Mouse (Mus musculus) forebrain, embryonic 14.5 days (tissue): ENCODE results near the gene BC048562. TPM values are rescaled to one million over a fixed set of nuclear protein-coding genes. Genes with fewer than 3 reads are reported as not detected.

Source experiments
- ATAC-seq: fragments of 200-750 bp; cut with Nextera tagmentation; 2 replicates; pipeline ENCODE4 v1.8.0; 2017; ENCODE audit warnings: mild to moderate bottlenecking, moderate library complexity
- DNase-seq: peaks from one replicate; pipeline ENCODE4 v3.0.0-alpha.2; 2015; ENCODE audit warnings: low spot score
- H3K27ac ChIP-seq: fragments of 300-500 bp; sonication (generic); 2 replicates; pipeline ENCODE4 v1.5.1; 2014; ENCODE audit warnings: low read depth, mild to moderate bottlenecking, control low read depth, low read length, moderate library complexity
- H3K27me3 ChIP-seq: fragments of 300-500 bp; sonication (generic); replicated peaks from 2 replicates; pipeline ENCODE4 v1.6.1; 2014; ENCODE audit warnings: low read length, control low read depth, mixed read lengths; ENCODE audit not compliant: control insufficient read depth, insufficient read depth
- H3K36me3 ChIP-seq: fragments of 300-500 bp; sonication (generic); 2 replicates; pipeline ENCODE4 v1.6.1; 2014; ENCODE audit warnings: low read length, control low read depth; ENCODE audit not compliant: control insufficient read depth, insufficient read depth
- H3K4me1 ChIP-seq: fragments of 300-500 bp; sonication (generic); 2 replicates; pipeline ENCODE4 v1.6.1; 2014; ENCODE audit warnings: antibody characterized with exemption, low read length, control low read depth; ENCODE audit not compliant: control insufficient read depth, insufficient read depth
- H3K4me2 ChIP-seq: fragments of 300-500 bp; sonication (generic); 2 replicates; pipeline ENCODE4 v1.6.1; 2014; ENCODE audit warnings: mild to moderate bottlenecking, control low read depth, low read length
- H3K4me3 ChIP-seq: fragments of 300-500 bp; sonication (generic); 2 replicates; pipeline ENCODE4 v1.5.1; 2014; ENCODE audit warnings: low read depth, low read length, control low read depth
- H3K9ac ChIP-seq: fragments of 300-500 bp; sonication (generic); 2 replicates; pipeline ENCODE4 v1.6.1; 2014; ENCODE audit warnings: mild to moderate bottlenecking, low read length, control low read depth, moderate library complexity
- H3K9me3 ChIP-seq: fragments of 300-500 bp; sonication (generic); replicated peaks from 2 replicates; pipeline ENCODE4 v1.6.1; 2016; ENCODE audit warnings: low read length, control low read depth, mixed read lengths; ENCODE audit not compliant: control insufficient read depth
- WGBS: fragments of 180-500 bp; shearing (Covaris S2); extraction: QIAGEN DNeasy Blood & Tissue Kit; methylation state at CpG from one replicate; pipeline ENCODE4 v1.1.7; 2014; 5-methylcytosine and 5-hydroxymethylcytosine counted together
- polyA plus RNA-seq: library from polyadenylated mRNA; unstranded; fragments of >200 nt; fragmentation: Nextera tagmentation; extraction: Ambion mirVana; gene quantifications from 2 replicates; pipeline ENCODE4 v1.2.1, GENCODE M21; 2014

Gene BC048562
- not detected in 2 replicates for polyA plus RNA-seq

DNA sequence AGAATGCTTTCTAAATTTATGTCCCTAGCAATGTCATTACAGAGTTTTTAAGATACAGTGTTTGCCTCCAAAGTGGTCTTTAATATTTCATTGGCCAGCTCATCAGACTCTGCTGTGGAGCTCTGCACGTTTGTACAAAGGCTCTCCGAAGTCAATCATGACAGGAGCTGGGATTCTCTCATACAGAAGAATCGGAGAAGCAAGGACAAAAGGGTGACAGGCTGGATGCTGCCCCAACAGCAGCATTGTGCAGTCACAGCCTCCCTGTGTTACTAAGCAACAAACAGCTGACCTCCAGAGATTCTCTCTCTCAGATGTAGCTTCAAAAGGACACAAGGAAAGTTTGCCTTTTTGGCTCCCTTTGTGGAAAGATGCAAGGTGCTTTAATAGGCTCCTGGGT lies at the start of gene BC048562:
Gene BC048562 (plus strand): TSS at position 301 of the 400 bp plus-strand sequence.
- no peaks in the 10 kb centered on the region for H3K9me3 ChIP-seq
- no peaks in the 10 kb centered on the region for H3K27me3 ChIP-seq
- no peak for DNase-seq
- no peaks in the 10 kb centered on the region for H3K4me1 ChIP-seq
- no peak within 1 kb of the TSS for H3K4me3 ChIP-seq
- no peaks in the 10 kb centered on the region for H3K36me3 ChIP-seq
- H3K4me2 ChIP-seq: no peak within 1 kb of the TSS
- no peak within 1 kb of the TSS for H3K27ac ChIP-seq
- WGBS: 58% methylated on average over 3 of the region's 3 CpGs
- ATAC-seq: no peak
- H3K9ac ChIP-seq: no peak within 1 kb of the TSS

DNA sequence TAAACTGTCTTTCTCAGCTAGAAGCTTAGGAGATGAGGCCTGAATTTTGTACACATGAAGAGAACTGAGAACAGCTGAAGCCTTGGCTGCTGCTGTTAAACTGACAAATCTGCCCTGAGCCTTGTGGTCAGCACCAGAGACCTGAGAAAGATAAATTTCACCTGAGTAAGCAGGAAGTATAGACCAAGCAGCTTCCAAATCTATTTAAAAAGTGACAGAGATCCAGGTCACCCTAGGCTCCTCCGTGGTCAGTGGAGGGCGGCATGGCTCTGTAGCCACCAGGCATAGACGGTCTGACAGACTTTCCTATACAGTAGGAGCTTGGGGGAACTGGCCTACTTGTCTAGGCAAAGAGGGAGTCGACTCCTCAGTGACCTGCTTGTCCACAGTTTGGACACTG lies 49.5 kb upstream of the BC048562 start:
- WGBS: 85% methylated on average over 4 of the region's 4 CpGs
- Histone ChIP-seq H3K9me3 (no peaks in the 10 kb centered on the region), H3K27ac (no peak overlapping the region), H3K9ac (no peak overlapping the region), H3K4me1 (no peaks in the 10 kb centered on the region), H3K27me3 (no peaks in the 10 kb centered on the region), H3K36me3 (peaks cover 97% of the 10 kb centered on the region), H3K4me3 (no peak overlapping the region), H3K4me2 (no peak overlapping the region)
- DNase-seq (no peak), ATAC-seq (no peak)

DNA sequence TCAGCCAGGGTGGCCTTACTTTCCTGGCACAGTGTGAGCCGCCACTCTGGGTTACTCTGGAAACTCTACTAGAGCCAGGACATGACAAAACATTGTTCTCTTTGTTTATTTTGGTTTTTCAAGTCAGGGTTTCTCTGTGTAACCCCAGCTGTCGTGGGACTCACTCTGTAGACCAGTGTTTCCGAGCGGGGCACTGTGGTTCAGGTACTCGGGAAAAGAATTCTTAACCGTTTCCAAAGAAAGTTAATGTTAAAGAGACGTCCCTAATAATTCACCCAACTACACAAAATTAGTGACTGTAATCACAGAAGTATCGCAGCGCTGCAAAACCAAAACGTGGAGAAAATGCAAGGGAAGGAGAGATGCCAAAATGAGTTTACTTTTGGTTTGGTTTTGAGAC lies 47.7 kb upstream of the BC048562 start:
- Histone ChIP-seq H3K4me1 (no peaks in the 10 kb centered on the region), H3K9me3 (no peaks in the 10 kb centered on the region), H3K36me3 (peaks cover 97% of the 10 kb centered on the region), H3K4me3 (no peak overlapping the region), H3K27me3 (no peaks in the 10 kb centered on the region), H3K4me2 (no peak overlapping the region), H3K27ac (no peak overlapping the region), H3K9ac (no peak overlapping the region)
- DNase-seq (no peak), ATAC-seq (no peak)
- 85% methylated on average over 10 of the region's 10 CpGs for WGBS

DNA sequence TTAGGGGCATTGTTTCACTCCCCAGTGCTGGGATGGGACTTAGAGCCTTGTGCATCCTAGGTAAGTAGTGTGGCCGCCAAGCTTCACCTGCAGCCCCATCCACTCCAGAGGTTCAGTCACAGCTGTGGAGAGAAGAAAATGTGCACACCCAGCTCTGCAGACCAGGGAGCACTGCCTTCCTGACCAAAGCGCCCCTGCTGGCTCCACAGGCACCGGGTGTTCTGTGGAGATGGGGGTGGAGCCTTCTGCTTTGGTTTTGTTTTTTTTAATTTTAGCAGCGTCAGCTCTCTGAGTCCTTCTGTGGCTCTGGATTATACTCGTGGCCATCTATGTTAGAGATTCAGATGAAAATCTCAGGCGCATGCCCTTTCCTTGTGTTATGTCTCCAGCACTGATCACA lies 47.1 kb upstream of the BC048562 start:
- Histone ChIP-seq H3K27ac (no peak overlapping the region), H3K9ac (no peak overlapping the region), H3K36me3 (peaks cover 97% of the 10 kb centered on the region), H3K4me3 (no peak overlapping the region), H3K27me3 (no peaks in the 10 kb centered on the region), H3K4me2 (no peak overlapping the region), H3K4me1 (no peaks in the 10 kb centered on the region), H3K9me3 (no peaks in the 10 kb centered on the region)
- 88% methylated on average over 6 of the region's 6 CpGs for WGBS
- DNase-seq (no peak), ATAC-seq (no peak)

DNA sequence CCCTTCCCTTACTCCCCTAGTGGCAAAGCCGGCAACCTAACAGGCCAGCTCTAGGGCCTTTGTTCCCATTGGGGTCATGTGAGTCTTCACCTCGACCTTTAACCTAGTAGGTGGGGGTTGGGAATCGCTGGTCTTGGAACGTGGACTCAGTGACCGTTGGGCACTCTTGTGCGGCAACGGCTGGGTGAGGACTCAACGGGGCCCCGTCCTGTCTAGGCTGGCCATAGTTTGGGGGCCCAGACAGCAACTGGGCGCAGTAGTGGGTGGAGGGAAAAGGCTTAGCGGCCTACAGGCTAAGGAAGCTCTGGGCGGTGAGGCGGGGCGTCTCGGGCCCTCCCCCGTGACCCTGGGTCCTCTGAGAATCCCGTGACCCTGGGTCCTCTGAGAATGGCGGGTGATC lies 43.6 kb upstream of the BC048562 start, which contains the start of gene 1700102P08Rik:
Gene 1700102P08Rik (plus strand): TSS at position 130 of the 400 bp plus-strand sequence.
- H3K4me3 ChIP-seq: no peak within 1 kb of the TSS
- peaks cover 68% of the 10 kb centered on the region for H3K36me3 ChIP-seq
- H3K9ac ChIP-seq: no peak within 1 kb of the TSS
- WGBS: 59% methylated on average over 18 of the region's 18 CpGs
- DNase-seq: no peak
- no peaks in the 10 kb centered on the region for H3K4me1 ChIP-seq
- H3K4me2 ChIP-seq: no peak within 1 kb of the TSS
- no peaks in the 10 kb centered on the region for H3K27me3 ChIP-seq
- no peak within 1 kb of the TSS for H3K27ac ChIP-seq
- ATAC-seq: no peak
- H3K9me3 ChIP-seq: no peaks in the 10 kb centered on the region

DNA sequence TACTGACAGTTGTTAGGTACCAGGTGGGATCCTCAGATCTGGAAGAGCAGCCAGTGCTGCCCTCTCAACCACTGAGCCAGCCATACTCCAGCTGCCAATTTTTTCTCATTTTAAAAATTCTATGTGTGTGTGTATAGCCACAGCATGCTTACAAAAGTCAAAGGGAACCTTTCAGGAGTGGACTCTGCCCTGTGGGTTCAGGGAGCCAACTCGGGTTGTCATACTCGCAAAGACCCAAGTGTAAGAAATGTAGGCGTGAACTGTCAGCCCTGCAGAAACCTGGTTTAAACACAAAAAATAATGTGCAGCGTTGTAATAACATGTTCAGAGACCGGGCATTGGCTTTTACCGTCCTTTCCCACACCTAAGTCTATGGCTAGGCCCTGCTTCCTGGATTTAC lies 42.1 kb upstream of the BC048562 start:
- H3K4me1 ChIP-seq: no peaks in the 10 kb centered on the region
- ATAC-seq: no peak
- no peaks in the 10 kb centered on the region for H3K9me3 ChIP-seq
- no peak overlapping the region for H3K4me3 ChIP-seq
- 94% methylated on average over 6 of the region's 6 CpGs for WGBS
- no peak overlapping the region for H3K4me2 ChIP-seq
- DNase-seq: no peak
- no peak overlapping the region for H3K27ac ChIP-seq
- no peaks in the 10 kb centered on the region for H3K27me3 ChIP-seq
- H3K36me3 ChIP-seq: peaks cover 53% of the 10 kb centered on the region
- H3K9ac ChIP-seq: no peak overlapping the region

DNA sequence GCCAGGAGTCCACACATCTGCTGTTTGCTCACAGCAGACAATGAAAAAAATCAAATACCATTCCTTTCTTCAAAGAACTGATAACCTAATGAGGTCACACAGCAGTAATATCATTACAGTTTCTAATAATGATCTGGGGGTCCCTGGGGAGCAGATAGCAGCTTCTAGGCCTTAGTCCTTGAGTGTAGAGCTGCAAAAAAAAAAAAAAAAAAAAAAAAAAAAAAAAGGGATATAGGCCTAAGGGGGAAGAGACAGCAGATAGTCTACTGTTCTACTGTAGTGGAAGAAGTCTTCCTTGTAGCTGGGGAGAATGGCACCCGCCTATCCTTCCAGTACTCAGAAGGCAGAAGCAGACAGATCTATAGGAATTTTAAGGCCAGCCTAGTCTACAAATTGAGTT lies 40.9 kb upstream of the BC048562 start:
- no peak overlapping the region for H3K9ac ChIP-seq
- H3K36me3 ChIP-seq: peaks cover 42% of the 10 kb centered on the region
- H3K4me1 ChIP-seq: no peaks in the 10 kb centered on the region
- DNase-seq (no peak), ATAC-seq (no peak)
- no peak overlapping the region for H3K4me3 ChIP-seq
- 100% methylated on average over 1 of the region's 1 CpGs for WGBS
- no peak overlapping the region for H3K27ac ChIP-seq
- no peaks in the 10 kb centered on the region for H3K9me3 ChIP-seq
- no peak overlapping the region for H3K4me2 ChIP-seq
- H3K27me3 ChIP-seq: no peaks in the 10 kb centered on the region

DNA sequence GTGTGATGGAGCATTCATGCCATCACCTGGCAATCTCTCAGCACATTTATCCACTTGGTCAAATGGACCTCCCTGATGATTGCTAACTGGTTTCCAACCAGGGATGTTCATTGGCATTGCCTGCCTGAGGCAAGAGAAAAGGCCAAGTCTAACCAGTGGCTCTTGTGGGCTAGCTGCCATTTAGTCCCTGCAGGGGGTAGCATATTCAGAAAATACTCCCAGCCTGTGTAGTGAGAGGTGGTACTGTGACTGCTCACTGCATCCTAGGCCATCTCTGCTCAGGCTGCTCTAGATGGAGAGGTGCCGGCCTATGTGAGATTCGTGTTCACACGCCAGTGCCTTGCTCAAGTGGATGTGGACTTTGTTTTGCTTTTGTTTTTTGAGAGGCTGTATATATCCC lies 38.0 kb upstream of the BC048562 start:
- H3K4me3 ChIP-seq: no peak overlapping the region
- DNase-seq (no peak), ATAC-seq (no peak)
- no peak overlapping the region for H3K4me2 ChIP-seq
- H3K9me3 ChIP-seq: no peaks in the 10 kb centered on the region
- H3K9ac ChIP-seq: no peak overlapping the region
- no peaks in the 10 kb centered on the region for H3K27me3 ChIP-seq
- peaks cover 7% of the 10 kb centered on the region for H3K4me1 ChIP-seq
- peaks cover 13% of the 10 kb centered on the region for H3K36me3 ChIP-seq
- WGBS: 93% methylated on average over 3 of the region's 3 CpGs
- no peak overlapping the region for H3K27ac ChIP-seq

DNA sequence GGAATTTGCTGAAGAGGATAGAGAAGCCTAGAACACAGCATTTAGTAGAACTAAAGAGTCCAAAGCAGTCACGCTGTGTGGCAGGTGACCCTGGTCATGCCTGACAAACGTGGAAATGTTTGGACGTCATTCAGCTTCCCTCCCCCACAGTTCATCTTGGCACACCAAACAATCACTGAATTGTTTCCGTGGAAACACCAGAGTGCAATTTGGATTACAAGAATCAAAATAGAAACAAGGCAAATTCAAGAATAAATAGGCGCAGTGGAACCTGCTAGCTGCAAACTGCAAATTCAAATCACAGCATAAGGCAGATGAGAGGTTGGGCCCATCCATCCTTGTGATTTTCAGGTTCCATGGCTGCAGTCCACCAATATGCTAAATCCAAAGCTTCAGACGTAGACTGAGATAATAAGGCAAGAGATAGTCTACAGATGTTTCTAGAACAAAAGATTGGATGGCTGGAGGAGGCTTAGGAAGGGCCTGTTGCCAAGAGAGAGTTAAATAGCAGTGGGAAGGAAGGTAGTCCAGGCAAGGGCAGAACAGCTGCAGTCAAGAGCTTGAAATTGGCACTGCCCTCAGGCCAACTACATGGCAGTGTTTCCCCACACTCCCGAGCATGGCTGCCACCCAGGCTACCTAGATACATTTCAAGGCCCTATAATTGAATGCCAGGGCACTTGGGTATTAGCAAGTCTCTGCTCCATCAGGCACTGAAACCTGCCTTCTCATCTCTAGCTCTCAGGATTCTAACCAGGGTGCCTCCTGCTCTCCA lies 34.9 kb upstream of the BC048562 start:
- Histone ChIP-seq H3K36me3 (no peaks in the 10 kb centered on the region), H3K9ac (0 out of 2 replicates have a peak overlapping the region, but pooled peaks have one; percentile 17), H3K4me1 (peaks cover 7% of the 10 kb centered on the region), H3K4me2 (no peak overlapping the region), H3K9me3 (no peaks in the 10 kb centered on the region), H3K27ac (no peak overlapping the region), H3K4me3 (no peak overlapping the region), H3K27me3 (no peaks in the 10 kb centered on the region)
- ATAC-seq (no peak), DNase-seq (peak; percentile 51)
- 36% methylated on average over 7 of the region's 7 CpGs for WGBS
